Mouse (Mus musculus) layer of hippocampus, adult 6 months (tissue): ENCODE measurements around the gene 2900026A02Rik. TPM values are rescaled to one million over a fixed set of nuclear protein-coding genes. Genes with fewer than 3 reads are reported as not detected.

Experiments
- long read RNA-seq, 2 experiments: library from polyadenylated mRNA; unstranded; transcript quantifications; one replicate each; pipeline ENCODE4 v2.0.0; 2019 to 2020
- polyA plus RNA-seq: library from polyadenylated mRNA; unstranded; fragments of <200 nt; fragmentation: Nextera tagmentation; gene quantifications from 2 replicates; pipeline ENCODE4 v1.2.3, GENCODE M21; 2021

The 2900026A02Rik gene
- 12.3 and 13.9 TPM in 2 replicates for polyA plus RNA-seq
- long read RNA-seq, experiment 1, full-length matches to known transcripts = 2 of 13 reads
- long read RNA-seq, experiment 1, partial matches to known transcripts = 0 of 13 reads
- long read RNA-seq, experiment 1, other reads (novel, unspliced or antisense) = 11 of 13 reads
- long read RNA-seq, experiment 2, full-length matches to known transcripts = 18 of 37 reads
- long read RNA-seq, experiment 2, partial matches to known transcripts = 3 of 37 reads
- long read RNA-seq, experiment 2, other reads (novel, unspliced or antisense) = 16 of 37 reads

DNA sequence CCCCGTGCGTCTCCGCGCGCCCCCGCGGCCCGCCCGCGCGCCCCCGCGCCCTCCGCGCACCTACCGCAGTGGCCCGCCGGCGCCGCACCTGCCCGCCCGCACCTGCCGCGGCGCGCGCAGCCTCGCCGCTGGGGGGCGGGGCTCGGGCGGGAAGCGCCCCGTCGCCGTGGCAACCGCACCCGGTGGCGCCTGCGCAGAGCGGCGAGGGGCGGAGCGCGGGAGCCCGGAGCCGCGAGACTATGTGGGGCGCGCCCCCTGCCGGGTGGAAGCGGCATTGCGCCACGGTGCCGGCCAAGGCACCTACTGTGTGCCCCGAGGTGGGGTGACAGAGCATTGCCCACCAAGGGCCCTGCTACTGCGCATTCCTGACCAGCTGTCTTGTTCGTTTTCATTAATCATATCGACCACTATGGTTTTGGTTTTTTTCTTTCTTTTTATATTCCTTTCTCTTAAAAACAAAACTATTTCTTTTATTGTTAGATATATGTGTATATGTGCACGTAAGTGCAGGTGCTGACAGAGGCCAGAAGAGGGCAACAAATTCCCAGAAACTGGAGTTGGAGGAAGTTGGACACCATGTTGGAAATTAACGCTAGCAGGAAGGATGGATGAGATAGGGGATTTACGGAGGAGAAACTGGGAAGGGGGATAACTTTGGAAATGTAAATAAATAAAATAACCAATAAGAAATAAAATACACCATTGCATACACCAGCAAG is at the start of gene 2900026A02Rik:
TSS of gene 2900026A02Rik (minus strand) at position 90 of the 719 bp plus-strand sequence.

DNA sequence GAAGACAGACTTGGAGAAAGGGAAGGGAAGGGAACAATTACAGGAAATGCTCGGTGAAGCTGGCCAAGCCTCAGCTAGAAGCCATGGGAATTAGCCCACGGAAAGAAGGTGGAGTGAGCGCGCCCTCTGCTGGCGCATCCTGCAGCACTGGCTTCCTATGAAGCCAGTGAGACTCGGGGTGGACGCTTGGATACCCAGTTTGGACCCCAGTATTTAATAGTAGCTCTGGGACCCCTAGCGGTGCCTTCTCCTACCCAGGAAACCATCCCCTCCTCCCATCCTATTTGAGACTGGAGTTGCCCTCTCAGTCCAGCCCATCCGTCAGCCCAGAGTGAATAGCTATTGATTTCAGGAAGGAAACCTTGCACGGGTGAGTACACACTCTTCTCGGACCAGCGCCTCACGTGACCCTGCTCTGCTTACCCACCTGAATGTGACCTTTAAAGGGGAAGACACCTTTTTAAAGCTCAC is 5.6 kb upstream of the 2900026A02Rik start, which contains the start of gene Tmem211:
TSS of gene Tmem211 (plus strand) at position 278 of the 471 bp plus-strand sequence.

GRCm38 (mm10) chr5:113081439-113081838 is 139.6 kb downstream of the 2900026A02Rik start, which contains the start of gene Crybb3:
TSS of gene Crybb3 (minus strand) at chr5:113081584.

GRCm38 (mm10) chr5:113070017-113070416 is 151.0 kb downstream of the 2900026A02Rik start, which contains the start of gene Crybb2:
TSS of gene Crybb2 (minus strand) at chr5:113070117.

Other genes starting within 250 kb of the 2900026A02Rik start
- gene Grk3, start 205.4 kb downstream of the 2900026A02Rik start, polyA plus RNA-seq = 7.9 and 10.1 TPM in 2 replicates
- not detected in 2 replicates for gene Crybb2, start 151.1 kb downstream of the 2900026A02Rik start, polyA plus RNA-seq
- 1.8 and 2.0 TPM in 2 replicates for gene Crybb3, start 139.7 kb downstream of the 2900026A02Rik start, polyA plus RNA-seq
- gene Tmem211, start 5.7 kb upstream of the 2900026A02Rik start, polyA plus RNA-seq = 0.08 TPM in 1 of 2 replicates, not detected in the other
- 17.4 and 19.1 TPM in 2 replicates for gene Sgsm1, start 89.5 kb upstream of the 2900026A02Rik start, polyA plus RNA-seq
- not detected in 2 replicates for gene Aym1, start 136.1 kb upstream of the 2900026A02Rik start, polyA plus RNA-seq